Mouse (Mus musculus) regulatory T cell (primary cell): ENCODE measurements around the gene Tcea2.

ENCODE experiments used
- in situ Hi-C: fragments of 300-600 bp; cut with MboI, MseI; formaldehyde crosslinking; loops from one replicate; pipeline ENCODE4 v1.15.1; 2025; ENCODE audit warnings: high pct_unique_total_duplicates

The Tcea2 gene

GRCm38 (mm10) chr2:181713749-181714148 is 33.6 kb downstream of the Tcea2 start:
- in situ Hi-C loops: no loop called here

- in situ Hi-C loops: no loop called here
Measured at GRCm38 (mm10) chr2:181714903-181715326, 34.8 kb downstream of the Tcea2 start, which contains the start of gene Oprl1. TSS of gene Oprl1 (plus strand) at chr2:181715016.

- in situ Hi-C loops: no loop called here
Measured at GRCm38 (mm10) chr2:181715382-181715781, 35.3 kb downstream of the Tcea2 start.

GRCm38 (mm10) chr2:181716991-181717390 is 36.9 kb downstream of the Tcea2 start:
- in situ Hi-C loops: no loop called here

- in situ Hi-C loops: loop anchor here (10.0 kb wide), 1 partner anchor 145 kb away; the partner anchor contains the start of gene Polr3k
Measured at GRCm38 (mm10) chr2:181720061-181720460, 40.0 kb downstream of the Tcea2 start.

GRCm38 (mm10) chr2:181721200-181721599 is 41.1 kb downstream of the Tcea2 start:
- in situ Hi-C loops: loop anchor here (10.0 kb wide), 1 partner anchor 144 kb away; the partner anchor contains the start of gene Polr3k

- in situ Hi-C loops: loop anchor here (10.0 kb wide), 1 partner anchor 143 kb away; the partner anchor contains the start of gene Polr3k
Measured at GRCm38 (mm10) chr2:181722213-181722612, 42.1 kb downstream of the Tcea2 start.

GRCm38 (mm10) chr2:181727659-181728262 is 47.7 kb downstream of the Tcea2 start:
- in situ Hi-C loops: loop anchor here (10.0 kb wide), 1 partner anchor 137 kb away; the partner anchor contains the start of gene Polr3k

- in situ Hi-C loops: no loop called here
Measured at GRCm38 (mm10) chr2:181730051-181730450, 49.9 kb downstream of the Tcea2 start.
